Mouse (Mus musculus) midbrain, postnatal 0 days (tissue): Measurements from ENCODE around the gene Prok1. TPM values are rescaled to one million over a fixed set of nuclear protein-coding genes. Genes with fewer than 3 reads are reported as not detected.

ENCODE experiments used
- ATAC-seq: fragments of 200-750 bp; cut with Nextera tagmentation; 2 replicates; pipeline ENCODE4 v1.8.0; 2017; ENCODE audit warnings: moderate number of reproducible peaks, mild to moderate bottlenecking, moderate TSS enrichment, moderate library complexity; ENCODE audit not compliant: low FRiP score
- DNase-seq: peaks from one replicate; pipeline ENCODE4 v3.0.0-alpha.2; 2015; ENCODE audit warnings: low spot score
- H3K27ac ChIP-seq: fragments of 300-500 bp; sonication (generic); 2 replicates; pipeline ENCODE4 v1.5.1; 2014; ENCODE audit warnings: low read depth, mild to moderate bottlenecking, low read length, mixed read lengths
- H3K27me3 ChIP-seq: fragments of 300-500 bp; sonication (generic); 2 replicates; pipeline ENCODE4 v1.6.1; 2014; ENCODE audit warnings: low read length, control low read depth, mixed read lengths; ENCODE audit not compliant: insufficient read depth
- H3K36me3 ChIP-seq: fragments of 300-500 bp; sonication (generic); 2 replicates; pipeline ENCODE4 v1.6.1; 2014; ENCODE audit warnings: low read length, control low read depth, mixed read lengths; ENCODE audit not compliant: insufficient read depth
- H3K4me1 ChIP-seq: fragments of 300-500 bp; sonication (generic); 2 replicates; pipeline ENCODE4 v1.6.1; 2014; ENCODE audit warnings: mild to moderate bottlenecking, control low read depth, antibody characterized with exemption, low read length, mixed read lengths; ENCODE audit not compliant: insufficient read depth
- H3K4me2 ChIP-seq: fragments of 300-500 bp; sonication (generic); 2 replicates; pipeline ENCODE4 v1.6.1; 2014; ENCODE audit warnings: low read depth, mild to moderate bottlenecking, low read length, mixed read lengths; ENCODE audit not compliant: poor library complexity, severe bottlenecking
- H3K4me3 ChIP-seq: fragments of 300-500 bp; sonication (generic); 2 replicates; pipeline ENCODE4 v1.5.1; 2014; ENCODE audit warnings: low read depth, mild to moderate bottlenecking, low read length, moderate library complexity
- H3K9ac ChIP-seq: fragments of 300-500 bp; sonication (generic); replicated peaks from 2 replicates; pipeline ENCODE4 v1.6.1; 2014; ENCODE audit warnings: mild to moderate bottlenecking, low read length, moderate library complexity, mixed read lengths; ENCODE audit not compliant: poor library complexity, severe bottlenecking
- H3K9me3 ChIP-seq: fragments of 300-500 bp; sonication (generic); 2 replicates; pipeline ENCODE4 v1.6.1; 2016; ENCODE audit warnings: low read length, control low read depth
- CTCF ChIP-seq: IDR thresholded peaks from 2 replicates; pipeline ENCODE4 v1.5.1; 2016; ENCODE audit warnings: antibody characterized with exemption, mild to moderate bottlenecking
- WGBS: fragments of 180-500 bp; shearing (Covaris S2); extraction: QIAGEN DNeasy Blood & Tissue Kit; methylation state at CpG from one replicate; pipeline ENCODE4 v1.1.7; 2014; 5-methylcytosine and 5-hydroxymethylcytosine counted together
- polyA plus RNA-seq: library from polyadenylated mRNA; unstranded; fragments of >200 nt; fragmentation: Nextera tagmentation; extraction: Ambion mirVana; gene quantifications from 2 replicates; pipeline ENCODE4 v1.2.1, GENCODE M21; 2015
- total RNA-seq: library from RNA; depleted of rRNA; stranded (reverse); fragments of >200 nt; gene quantifications from 2 replicates; pipeline ENCODE4 v1.2.3, GENCODE M21; 2014

The Prok1 gene
- total and polyA plus RNA-seq, 2 experiments from 2014 or later, result 0.16 to 0.33 TPM

DNA sequence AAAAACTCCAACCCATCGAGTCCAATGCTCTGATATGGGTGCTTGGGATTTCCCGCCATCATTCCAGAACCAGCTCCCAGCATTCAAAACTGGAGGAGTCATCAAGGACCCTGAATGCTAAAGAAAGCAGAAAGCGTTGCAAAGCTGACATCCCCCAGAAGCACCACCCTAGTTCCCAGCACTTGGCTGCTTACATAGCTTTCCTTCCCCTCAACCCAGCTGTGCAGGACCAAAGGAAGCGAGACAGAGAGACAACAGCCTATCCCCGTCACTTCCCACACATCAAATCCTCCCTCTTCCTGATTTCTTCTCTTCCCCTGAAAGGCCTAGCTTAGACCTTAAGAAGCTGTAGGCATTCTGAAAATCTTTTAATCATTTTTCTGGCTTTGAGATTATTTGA lies 35.8 kb upstream of the Prok1 start:
- Histone ChIP-seq H3K9ac (no peak overlapping the region), H3K27me3 (no peaks in the 10 kb centered on the region), H3K36me3 (no peaks in the 10 kb centered on the region), H3K9me3 (no peaks in the 10 kb centered on the region), H3K27ac (no peak overlapping the region), H3K4me3 (no peak overlapping the region), H3K4me2 (no peak overlapping the region), H3K4me1 (0 out of 2 replicates have a peak, but pooled peaks cover 8% of the 10 kb centered on the region)
- 68% methylated on average over 5 of the region's 5 CpGs for WGBS
- no peak for ATAC-seq
- no peak for TF ChIP-seq CTCF
- no peak for DNase-seq

DNA sequence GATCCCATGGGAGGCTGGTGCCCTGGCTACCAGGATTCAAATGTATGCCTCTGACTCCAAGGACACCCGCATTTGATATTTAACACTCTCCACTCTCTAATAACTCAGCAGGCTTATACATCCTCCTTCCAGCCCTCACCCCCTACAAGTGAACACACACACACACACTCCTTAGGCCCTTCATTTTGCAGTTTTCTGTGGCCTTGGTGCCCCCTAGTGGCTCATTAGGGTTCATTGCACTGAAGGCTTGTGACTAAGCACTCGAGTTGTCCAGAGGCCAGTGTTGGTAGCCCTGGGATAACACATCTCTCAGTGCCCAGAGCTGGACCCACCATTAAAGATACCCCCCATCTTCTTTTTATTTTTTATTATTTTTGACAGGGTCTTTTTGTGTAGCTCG lies 34.3 kb upstream of the Prok1 start:
- peak; percentile 75 for ATAC-seq
- no peaks in the 10 kb centered on the region for H3K36me3 ChIP-seq

DNA sequence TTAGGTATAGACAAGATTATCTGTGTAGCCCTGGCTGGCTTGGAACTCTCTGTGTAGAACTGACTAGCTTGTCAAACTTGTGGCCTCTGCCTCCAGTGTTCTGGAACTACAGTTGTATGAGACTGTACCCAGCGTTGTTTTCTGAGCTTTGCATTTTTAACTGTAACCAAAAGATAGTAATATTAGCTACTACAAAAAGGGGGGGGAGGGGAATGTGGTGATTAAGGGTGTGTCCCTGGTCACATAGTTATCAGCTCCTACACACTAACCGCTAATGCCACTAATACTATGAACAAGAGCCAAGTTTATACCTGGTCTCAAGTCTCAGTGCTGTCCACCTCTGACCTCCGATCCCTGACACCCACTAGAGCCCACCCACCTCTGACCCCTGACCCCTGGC lies 32.9 kb upstream of the Prok1 start:
- Histone ChIP-seq H3K9me3 (no peaks in the 10 kb centered on the region), H3K36me3 (no peaks in the 10 kb centered on the region), H3K27me3 (no peaks in the 10 kb centered on the region), H3K4me2 (no peak overlapping the region), H3K9ac (no peak overlapping the region), H3K4me1 (no peaks in the 10 kb centered on the region), H3K27ac (no peak overlapping the region), H3K4me3 (no peak overlapping the region)
- no peak for TF ChIP-seq CTCF
- WGBS, result 92% methylated on average over 3 of the region's 3 CpGs
- ATAC-seq, result no peak
- DNase-seq, result no peak

More for the DNA sequence above, 34.3 kb upstream of the Prok1 start:
- TF ChIP-seq CTCF, result peak; percentile 94
- DNase-seq, result peak; percentile 83
- Histone ChIP-seq H3K4me1 (0 out of 2 replicates have a peak, but pooled peaks cover 3% of the 10 kb centered on the region), H3K4me2 (no peak overlapping the region), H3K27me3 (no peaks in the 10 kb centered on the region), H3K27ac (no peak overlapping the region), H3K9ac (no peak overlapping the region), H3K4me3 (no peak overlapping the region), H3K9me3 (no peaks in the 10 kb centered on the region)
- WGBS, result 10% methylated on average over 3 of the region's 3 CpGs

DNA sequence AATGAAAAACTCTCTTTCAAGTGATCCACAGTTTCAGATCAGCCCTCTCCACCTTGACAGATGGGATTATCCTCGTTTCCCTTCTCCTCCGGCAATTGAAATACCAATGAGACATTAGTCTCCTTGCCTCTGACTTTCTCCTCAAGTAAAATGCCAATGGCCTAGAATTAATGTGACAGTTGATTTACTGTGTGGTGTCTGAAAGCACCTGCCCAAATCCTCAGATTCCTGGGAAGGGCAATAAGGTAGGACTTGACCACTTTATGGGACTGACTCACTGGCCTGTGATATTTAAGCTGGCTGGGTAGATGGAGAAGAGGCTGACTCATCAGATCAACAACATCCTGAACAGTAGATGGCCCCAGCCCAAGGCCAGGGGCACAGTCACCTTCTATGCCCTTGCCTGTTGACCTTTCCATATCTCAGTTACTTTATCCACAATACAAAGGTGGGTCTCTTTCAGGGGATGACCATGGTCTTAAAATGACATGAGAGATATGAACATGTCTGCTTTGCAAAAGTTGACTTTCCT lies 27.4 kb upstream of the Prok1 start:
- TF ChIP-seq CTCF, result no peak
- no peak overlapping the region for H3K9ac ChIP-seq
- H3K27me3 ChIP-seq, result no peaks in the 10 kb centered on the region
- DNase-seq (no peak), ATAC-seq (no peak)
- H3K4me1 ChIP-seq, result 0 out of 2 replicates have a peak, but pooled peaks cover under 1% of the 10 kb centered on the region
- H3K27ac ChIP-seq, result no peak overlapping the region
- H3K4me3 ChIP-seq, result no peak overlapping the region
- WGBS, result 51% methylated on average over 2 of the region's 2 CpGs
- H3K36me3 ChIP-seq, result no peaks in the 10 kb centered on the region
- H3K9me3 ChIP-seq, result no peaks in the 10 kb centered on the region
- H3K4me2 ChIP-seq, result no peak overlapping the region

DNA sequence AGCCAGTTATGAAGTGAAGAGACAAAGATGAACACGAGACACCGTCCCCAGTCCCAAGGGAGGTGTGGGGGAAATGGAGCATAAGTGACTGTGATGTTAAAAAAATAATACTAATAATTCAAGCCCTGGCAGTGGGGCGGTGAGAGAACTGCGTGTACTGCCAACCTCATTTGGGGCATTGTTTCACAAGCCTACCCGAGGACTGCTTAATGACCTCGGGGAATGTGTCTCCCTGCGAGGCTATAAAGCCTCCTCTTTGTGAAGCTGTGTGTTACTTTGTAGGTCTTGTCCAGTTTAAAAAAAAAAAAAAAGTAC lies 22.3 kb upstream of the Prok1 start:
- Histone ChIP-seq H3K27me3 (no peaks in the 10 kb centered on the region), H3K27ac (no peak overlapping the region), H3K4me2 (no peak overlapping the region), H3K9me3 (no peaks in the 10 kb centered on the region), H3K9ac (no peak overlapping the region), H3K36me3 (no peaks in the 10 kb centered on the region), H3K4me1 (peaks cover 8% of the 10 kb centered on the region), H3K4me3 (no peak overlapping the region)
- ATAC-seq (no peak), DNase-seq (peak; percentile 17)
- WGBS, result 46% methylated on average over 7 of the region's 7 CpGs
- TF ChIP-seq CTCF, result no peak

DNA sequence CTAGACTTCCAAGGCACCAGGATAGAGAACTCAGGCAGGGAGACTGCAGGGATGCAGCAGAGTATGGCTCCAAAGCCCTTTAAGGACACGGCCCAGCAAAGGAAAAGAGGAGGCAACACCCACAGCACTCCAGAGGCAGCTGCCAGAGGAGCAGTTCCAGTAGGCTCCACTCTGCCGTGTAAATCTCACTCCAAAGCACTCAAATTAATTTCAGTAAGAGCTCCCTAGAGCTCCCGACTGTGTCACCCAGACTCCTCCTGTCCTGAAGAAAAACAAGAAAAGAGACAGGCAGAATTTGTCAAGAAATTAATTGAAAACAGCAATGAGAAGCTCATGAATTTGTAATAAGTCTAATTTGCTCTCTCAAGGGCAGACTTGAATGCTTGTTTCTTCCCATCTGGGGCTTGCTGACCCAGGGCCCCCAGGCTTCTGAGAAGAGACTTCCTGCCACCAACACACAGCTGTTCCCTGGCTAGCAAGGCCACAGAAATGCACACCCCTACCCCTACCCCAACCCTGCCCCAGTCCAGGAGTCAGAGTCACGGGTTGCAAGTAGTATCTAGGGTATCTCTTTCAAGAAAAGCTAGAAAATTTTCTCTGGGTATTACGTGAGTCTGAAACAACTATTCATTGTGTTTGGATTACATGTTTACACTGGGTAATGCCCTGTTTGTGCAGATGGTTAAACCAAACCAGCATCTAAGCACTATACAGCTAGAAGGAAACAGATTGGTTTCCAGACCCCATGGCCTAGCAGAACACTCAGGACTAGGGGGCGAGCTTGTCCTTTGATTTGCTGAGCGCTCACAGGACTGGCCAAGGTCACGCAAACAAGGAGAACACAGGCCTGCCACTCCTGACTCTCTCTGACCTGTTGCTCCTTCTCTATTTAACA lies 21.7 kb upstream of the Prok1 start:
- peak; percentile 32 for DNase-seq
- Histone ChIP-seq H3K36me3 (no peaks in the 10 kb centered on the region), H3K9me3 (no peaks in the 10 kb centered on the region), H3K4me3 (no peak overlapping the region), H3K9ac (no peak overlapping the region), H3K4me1 (peaks cover 8% of the 10 kb centered on the region), H3K27ac (no peak overlapping the region), H3K27me3 (no peaks in the 10 kb centered on the region), H3K4me2 (no peak overlapping the region)
- TF ChIP-seq CTCF, result no peak
- no peak for ATAC-seq
- 57% methylated on average over 8 of the region's 8 CpGs for whole genome bisulfite sequencing
